Mouse (Mus musculus) lung, adult 18-20 months (tissue): ENCODE data around the gene Rplp2.

Experiments used
- DNase-seq, 2 experiments: peaks; one replicate each; pipeline ENCODE4 v3.0.0; 2022; ENCODE audit warnings: mixed read lengths in 2 of 2

The Rplp2 gene

DNA sequence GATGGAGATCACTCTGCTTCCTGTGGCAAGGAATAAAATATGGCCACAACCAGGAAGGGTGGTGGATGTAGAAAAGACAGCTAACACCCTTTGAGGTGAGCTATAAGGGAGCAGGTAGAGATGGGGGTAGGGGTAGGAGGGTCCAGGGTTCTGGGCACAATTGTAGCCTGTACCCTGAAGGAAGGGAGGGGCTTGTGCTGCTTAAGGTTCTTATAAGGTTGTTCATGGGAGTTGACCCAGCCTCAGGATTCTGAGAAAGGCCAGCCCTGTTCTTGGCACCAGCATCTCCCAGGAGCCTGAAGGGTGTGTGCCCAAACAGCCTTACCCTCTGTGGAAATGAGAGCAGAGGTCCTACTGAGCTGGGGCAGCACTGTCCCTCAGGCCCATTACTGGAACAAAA lies 4.8 kb downstream of the Rplp2 start:
- DNase-seq, result no peak

DNA sequence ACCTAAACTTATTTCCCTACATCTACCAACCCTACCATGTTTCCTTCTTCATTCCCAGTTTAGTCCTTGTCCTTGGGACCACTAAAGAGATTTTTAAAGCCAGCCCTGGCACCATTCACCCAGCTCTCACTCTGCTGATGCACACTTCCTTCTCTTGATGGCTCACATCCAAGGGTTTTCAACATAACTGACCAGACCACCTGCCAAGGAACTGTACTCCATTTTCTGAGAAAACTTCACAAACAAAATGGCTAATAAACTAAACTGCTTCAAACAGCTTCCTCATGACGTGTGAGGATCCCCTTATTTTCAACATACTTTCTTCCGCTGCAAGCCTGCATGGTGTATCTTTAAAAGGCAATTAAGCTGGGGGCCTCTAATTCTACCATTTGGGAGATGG lies 6.5 kb downstream of the Rplp2 start:
- DNase-seq, result no peak

DNA sequence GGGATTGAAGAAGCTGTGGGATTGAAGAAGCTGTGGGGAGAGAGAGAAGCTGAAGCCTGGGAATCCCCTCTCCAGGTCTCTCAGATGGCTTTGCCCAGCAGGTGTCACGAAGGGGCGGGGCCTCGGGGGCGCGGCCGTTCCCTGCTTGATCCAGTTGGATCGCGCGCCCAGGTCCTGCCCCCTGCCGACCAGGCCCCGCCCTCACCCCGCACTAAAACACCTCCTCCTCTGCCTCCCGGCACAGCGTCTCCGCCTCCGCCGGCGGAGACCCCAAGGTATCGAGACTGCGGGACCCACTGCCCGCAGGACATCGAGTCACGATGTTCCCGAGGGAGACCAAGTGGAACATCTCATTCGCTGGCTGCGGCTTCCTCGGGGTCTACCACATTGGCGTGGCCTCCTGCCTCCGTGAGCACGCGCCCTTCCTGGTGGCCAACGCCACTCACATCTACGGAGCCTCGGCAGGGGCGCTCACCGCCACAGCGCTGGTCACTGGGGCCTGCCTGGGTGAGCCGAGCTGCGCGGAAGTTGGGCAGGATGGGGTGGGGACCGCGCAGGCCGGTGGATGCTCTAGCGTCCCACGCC lies 7.9 kb downstream of the Rplp2 start, which contains the start of gene Pnpla2:
Pnpla2 (plus strand) TSS at position 232 of the 585 bp plus-strand sequence.
- peak; percentile 96 to 98 for DNase-seq

DNA sequence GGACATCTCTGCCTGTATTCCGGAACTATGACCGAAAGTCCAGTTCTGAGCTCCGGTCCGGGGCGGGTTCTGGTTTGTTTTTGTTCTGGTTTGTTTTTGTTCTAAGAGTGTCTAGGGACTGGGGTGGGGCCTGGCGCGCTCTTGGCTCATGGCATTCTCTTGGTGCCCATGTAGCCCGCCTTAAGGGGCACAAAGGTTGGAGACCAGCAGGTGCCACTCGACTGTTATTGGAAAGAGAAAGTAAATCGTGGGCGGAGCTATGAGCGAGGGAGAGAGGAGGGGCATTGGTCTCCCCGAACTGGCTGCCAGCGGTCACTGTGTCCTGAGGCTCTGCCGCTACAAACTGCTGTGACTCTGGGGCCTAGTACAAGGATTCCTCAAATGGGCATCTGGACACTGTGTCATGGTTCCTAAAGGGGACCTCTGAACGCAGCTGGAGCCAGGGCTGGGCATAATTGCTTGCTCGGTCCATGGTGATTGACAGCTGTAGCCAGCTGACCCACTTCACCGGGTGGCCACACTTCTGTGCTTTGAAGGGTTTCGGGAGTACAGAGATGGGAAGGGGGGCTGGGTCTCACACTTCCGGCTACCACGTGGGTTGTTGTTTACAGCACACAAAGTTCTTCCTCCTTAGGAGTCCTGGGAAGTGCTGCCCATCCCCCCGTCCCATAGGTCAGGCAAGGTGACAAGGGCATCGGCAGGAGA lies 8.6 kb downstream of the Rplp2 start:
- DNase-seq, result peak; percentile 90 to 94

DNA sequence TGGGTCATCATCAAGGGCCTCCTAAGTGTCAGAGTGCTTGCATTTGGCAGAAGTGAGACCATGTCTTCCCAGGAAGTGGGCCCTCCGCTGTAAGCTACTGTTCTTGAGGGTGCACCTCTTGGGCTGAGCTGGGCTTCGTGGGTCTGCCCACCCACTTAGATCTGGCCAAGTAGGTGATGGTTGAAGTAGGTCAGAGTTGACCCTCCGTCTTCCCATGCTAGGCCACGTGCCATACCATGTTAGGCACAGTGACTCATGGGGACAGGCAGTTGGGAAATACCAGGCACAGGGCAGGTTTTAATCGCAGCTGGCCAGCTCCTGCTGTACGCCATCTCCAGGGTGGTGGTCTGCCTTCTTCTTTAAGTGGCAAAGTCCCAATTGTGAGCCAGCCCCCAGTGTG lies 9.6 kb downstream of the Rplp2 start:
- peak; percentile 75 to 82 for DNase-seq

DNA sequence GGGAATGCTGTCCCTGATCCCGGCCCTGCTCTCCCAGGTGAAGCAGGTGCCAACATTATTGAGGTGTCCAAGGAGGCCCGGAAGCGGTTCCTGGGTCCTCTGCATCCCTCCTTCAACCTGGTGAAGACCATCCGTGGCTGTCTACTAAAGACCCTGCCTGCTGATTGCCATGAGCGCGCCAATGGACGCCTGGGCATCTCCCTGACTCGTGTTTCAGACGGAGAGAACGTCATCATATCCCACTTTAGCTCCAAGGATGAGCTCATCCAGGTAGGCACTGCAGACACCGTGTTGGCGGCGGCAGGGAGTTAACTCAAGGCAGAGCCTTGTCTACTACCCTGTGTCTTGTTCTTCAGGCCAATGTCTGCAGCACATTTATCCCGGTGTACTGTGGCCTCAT lies 10.1 kb downstream of the Rplp2 start:
- no peak for DNase-seq

DNA sequence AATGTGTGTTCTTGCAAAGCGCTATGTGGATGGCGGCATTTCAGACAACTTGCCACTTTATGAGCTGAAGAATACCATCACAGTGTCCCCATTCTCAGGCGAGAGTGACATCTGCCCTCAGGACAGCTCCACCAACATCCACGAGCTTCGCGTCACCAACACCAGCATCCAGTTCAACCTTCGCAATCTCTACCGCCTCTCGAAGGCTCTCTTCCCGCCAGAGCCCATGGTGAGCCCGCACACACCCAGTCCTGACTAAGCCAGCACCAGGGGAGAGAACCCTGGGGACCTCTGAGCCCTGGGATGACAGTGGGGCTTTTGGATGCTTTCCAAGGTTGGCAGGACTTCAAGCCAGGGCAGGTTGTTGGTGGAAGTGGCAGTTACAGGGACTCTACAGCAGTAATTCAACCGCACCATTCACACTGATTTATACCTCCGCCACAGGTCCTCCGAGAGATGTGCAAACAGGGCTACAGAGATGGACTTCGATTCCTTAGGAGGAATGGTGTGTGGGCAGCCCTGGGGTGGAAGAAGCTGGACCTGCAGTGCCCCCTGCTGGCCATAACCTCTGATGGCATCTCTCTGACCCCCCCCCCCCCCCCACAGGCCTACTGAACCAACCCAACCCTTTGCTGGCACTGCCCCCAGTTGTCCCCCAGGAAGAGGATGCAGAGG lies 11.0 kb downstream of the Rplp2 start:
- DNase-seq, result peak in 1 of 2 experiments; percentile 66

DNA sequence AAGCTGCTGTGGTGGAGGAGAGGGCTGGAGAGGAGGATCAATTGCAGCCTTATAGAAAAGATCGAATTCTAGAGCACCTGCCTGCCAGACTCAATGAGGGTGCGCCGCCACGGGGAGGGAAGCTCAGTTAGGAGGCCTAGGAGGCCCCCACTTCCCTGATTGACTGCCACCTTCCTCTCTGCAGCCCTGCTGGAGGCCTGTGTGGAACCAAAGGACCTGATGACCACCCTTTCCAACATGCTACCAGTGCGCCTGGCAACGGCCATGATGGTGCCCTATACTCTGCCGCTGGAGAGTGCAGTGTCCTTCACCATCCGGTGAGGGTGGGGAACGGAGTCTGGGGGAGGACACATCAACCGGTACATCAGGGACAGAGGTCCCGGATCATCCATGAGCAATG lies 11.5 kb downstream of the Rplp2 start:
- DNase-seq, result no peak

DNA sequence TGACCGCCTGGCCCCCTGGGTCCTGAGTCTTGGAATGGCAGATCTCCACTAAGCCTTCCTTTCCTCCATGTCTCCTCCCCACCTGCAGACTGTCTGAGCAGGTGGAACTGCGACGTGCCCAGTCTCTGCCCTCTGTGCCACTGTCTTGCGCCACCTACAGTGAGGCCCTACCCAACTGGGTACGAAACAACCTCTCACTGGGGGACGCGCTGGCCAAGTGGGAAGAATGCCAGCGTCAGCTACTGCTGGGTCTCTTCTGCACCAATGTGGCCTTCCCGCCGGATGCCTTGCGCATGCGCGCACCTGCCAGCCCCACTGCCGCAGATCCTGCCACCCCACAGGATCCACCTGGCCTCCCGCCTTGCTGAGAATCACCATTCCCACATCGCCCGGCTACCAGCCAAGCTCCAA lies 12.1 kb downstream of the Rplp2 start:
- no peak for DNase-seq

DNA sequence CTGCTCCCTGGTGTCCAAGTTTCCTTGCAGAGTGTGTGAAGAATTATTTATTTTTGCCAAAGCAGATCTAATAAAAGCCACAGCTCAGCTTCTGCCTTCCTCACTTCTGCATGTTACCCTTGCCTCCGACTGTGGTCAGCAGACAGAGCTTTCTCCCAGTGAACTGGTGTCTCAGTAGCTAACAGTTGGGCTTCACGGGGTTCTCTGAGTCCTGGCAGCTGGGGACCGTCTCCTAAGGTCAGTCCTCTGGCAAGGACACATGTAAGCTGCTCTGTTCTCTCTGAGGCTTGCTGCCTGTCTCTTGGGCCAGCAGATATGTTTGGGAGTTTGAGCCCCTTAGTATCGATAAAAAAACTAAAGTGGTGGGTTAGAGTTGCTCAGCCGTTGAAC lies 12.8 kb downstream of the Rplp2 start:
- DNase-seq, result no peak

DNA sequence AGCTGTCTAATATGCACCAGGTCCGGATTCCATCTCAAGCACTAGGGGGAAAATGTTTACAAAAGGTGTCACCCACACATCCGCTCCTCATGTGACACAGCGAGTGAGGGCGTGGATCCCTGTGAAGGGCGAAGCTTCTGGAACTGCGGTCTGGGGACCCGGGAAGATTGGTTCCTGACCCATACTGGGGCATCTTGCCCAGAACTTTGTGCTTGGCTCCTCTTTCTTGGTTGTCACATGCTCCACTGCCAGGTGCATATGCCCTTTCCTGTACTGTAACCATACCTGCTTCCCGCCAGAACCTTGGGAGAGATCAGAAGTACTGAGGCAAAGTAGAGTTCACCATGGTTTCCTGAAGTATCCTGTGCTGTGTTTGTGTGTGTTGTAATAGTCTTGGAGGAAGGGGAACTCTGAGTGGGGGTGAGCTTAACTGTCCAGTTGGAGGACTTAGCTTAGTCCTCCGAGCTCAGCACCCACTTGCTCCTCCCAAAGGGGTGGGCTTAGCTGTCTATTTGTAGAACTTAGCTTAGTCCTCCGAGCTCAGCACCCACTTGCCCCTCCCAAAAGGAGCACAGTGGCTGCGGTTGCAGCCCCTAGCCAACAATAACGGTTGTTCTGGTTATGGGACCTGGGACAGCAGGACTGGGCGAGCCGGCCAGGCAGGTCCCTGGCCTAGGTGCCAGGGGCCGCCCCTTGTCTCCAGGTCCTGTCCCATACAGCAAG lies 13.4 kb downstream of the Rplp2 start, which contains the start of gene Cracr2b:
Cracr2b (plus strand) TSS at position 704 of the 723 bp plus-strand sequence.
- peak; percentile 83 to 90 for DNase-seq

DNA sequence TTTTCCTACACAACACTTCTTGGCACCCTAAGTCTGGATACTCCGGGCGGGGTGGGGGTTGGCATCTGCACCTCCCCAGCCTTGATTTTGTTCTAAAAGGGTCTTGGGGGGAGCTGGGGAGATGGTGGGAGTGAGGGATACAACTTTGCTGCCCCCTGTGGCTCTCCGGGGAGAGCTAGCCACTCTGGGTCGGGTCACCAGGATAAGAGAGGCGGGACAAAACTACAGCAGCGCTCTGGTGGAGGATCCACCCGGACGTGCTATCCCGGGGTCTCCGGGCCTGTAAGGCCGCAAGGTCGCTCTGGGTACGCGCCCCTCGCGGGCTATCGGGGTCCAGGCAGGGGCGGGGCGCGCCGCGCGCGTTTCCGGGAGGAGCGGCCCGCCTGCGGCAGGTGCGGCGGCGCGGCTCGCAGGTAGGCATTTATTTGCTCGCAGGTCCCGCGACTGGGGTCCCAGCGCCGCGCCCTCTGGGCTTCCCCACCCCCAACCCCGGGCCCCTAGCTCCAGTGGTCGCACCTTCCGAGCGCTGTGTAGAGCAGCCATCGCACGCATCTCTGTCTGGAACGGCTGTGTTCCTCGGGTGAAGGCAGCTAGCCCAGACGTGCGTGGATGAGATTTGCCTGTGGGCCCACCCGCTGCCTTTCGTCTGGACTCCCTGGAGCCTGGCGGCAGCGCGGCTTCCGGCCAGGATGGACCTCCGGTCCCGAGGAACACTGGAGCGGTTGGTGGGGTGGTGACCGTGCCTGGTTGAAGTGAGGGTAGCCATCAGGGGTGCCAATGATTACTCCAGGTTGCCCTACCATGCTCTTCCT lies 14.6 kb downstream of the Rplp2 start:
- DNase-seq, result peak; percentile 53 to 57

DNA sequence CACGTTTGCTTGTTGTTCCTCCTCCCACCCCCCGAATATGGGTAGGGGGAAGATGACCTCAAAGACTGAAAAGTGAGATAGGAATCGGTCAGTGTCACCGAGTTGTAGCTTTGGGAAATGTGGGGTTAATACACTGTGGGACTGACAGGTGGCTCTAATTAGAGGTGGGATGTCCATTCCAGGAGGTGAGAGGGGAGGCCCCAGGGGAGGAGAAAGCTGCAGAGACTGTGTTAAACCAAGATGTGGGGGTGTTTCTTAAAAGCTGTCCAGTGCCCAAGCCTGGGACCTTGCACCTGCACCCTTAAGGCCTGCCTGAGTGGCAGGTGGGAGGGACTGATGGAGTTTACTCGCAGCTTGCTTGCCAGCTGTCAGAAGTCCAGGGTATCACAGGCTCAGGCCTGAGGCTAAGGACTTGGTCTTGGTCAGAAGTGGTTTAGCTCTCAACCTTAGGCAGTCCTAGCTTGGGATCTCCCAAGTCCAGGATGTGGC lies 15.2 kb downstream of the Rplp2 start:
- peak; percentile 89 to 93 for DNase-seq

DNA sequence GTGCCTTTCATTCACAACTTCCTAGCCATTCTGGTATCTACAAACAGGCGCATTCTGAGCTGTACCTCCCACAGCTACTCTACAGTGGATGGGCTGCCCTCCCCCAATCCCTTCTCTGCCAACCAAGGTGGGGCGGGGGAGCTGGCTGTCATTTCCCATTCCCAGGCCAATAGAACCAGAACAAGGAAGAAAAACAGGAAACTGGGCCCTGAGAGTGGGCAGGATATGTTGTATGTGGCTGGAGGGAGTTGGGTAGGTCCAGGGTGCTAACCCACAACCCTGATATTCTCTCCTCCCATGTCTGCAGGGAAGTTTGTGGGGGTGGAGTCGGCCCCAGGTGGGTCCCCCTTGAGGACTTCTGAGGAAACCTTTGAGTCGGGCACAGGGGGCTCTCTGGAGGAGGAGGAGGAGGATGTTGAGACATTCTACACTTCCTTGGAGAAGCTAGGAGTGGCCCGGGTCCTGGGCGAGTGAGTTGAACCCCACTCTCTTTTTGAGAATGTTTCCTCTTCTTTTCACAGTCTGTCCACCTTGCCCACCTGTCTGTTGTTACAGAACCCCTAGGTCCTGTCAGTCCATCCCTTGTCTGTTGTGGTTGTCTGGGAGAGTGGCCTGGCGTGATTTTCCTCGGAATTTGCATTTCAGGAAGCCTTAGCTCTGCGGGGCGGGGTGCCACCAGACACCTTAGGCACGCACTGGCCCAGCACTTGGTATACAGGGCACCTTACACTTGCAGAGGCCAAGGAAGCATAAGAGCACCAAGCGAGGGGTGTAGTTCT lies 16.8 kb downstream of the Rplp2 start:
- peak; percentile 91 to 92 for DNase-seq

DNA sequence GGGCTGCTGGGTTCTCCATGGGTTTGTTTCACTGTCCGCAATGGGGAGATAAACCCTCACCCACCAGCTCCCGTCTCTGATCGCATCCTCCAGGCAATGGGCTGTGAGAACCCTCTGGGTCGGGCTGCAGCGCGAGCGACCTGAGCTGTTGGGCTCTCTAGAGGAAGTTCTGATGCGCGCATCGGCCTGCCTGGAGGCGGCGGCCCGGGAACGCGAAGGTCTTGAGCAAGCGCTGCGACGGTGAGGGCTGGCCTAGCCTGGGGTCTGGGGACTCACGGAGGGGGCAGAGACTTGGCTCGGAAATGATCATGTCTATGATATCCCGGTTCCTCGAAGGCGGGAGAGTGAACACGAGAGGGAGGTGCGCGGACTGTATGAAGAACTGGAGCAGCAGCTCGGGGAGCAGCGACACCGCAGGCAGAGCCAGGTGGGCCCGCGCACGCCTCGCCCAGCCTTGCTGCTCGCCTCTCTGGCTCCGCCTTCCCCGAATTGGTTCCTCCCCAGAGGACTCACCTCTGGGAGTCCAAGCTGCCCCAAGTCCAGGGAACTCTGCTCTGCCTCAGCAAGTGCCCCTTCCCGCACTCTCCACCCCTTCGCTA lies 17.5 kb downstream of the Rplp2 start:
- DNase-seq, result peak; percentile 72 to 78

DNA sequence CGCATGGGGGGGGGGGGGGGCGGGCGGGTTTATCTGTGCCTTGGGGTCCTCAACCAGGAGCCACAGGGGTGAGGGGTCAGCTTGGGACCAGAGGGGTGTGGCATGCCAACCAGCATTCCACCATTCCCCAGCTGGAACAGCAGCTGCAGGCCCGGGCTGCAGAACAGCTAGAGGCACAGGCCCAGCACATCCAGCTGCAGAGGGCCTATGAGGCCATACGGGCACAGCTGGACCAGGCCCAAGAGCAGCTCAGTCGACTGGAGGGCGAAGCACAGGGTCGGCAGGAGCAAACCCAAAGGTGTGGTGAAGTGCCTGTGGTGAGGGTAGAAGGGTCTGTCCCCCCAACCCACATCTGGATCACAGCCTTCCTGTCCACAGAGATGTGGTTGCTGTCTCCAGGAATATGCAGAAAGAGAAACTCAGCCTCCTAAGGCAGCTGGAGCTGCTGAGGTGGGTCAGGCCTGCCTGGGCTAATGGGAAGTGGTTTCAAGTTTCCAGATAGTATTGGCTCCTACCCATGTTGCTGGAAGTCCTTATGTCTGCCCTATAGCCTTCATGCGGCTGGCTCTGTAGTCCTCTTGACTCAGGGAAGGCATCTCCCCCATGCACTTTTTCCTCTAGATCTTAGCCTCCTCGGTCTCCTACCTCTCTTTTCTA lies 18.3 kb downstream of the Rplp2 start:
- DNase-seq, result peak in 1 of 2 experiments; percentile 15

DNA sequence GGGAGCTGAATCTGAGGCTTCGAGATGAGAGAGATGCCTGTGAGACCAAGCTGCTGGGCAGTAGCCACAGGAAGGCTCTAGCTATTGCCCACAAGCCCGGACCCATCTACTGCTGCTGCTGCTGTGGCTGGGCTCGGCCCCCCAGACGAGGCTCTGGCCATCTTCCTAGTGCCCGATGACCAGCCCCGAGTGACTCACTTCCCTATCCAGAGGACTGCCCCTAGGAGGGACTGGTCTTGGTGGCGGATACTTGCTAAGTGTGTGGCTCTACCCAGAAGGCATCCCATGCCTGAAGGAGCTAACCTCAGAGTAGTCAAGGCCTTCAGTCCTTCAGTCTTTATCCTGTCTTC lies 18.9 kb downstream of the Rplp2 start:
- peak; percentile 62 to 68 for DNase-seq

DNA sequence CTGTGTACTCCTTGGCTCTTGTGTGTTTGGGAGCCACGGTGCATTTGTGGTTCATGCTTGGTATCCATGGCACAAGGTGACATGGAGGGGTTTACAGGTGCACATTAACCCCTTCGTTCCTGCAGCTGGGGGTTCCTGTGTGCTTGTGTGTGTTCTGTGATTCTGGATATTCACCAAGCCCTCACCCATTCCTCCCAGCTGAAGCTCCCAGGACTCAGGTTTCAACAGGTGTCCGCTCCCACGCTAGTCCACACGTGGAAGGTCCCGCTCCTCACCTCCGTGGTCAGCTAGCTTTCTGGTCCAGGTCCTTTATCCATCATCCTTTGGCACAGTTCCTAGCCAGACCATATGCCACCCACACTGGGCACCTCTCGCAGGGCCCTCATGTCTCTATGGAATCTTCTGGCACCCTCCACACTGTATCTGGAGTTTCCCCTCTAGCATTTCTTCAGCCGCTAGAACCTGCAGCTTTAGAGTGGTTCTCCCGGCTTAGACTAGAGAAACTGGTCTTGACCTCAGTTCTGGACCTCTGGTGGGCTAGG lies 19.5 kb downstream of the Rplp2 start:
- DNase-seq, result no peak

DNA sequence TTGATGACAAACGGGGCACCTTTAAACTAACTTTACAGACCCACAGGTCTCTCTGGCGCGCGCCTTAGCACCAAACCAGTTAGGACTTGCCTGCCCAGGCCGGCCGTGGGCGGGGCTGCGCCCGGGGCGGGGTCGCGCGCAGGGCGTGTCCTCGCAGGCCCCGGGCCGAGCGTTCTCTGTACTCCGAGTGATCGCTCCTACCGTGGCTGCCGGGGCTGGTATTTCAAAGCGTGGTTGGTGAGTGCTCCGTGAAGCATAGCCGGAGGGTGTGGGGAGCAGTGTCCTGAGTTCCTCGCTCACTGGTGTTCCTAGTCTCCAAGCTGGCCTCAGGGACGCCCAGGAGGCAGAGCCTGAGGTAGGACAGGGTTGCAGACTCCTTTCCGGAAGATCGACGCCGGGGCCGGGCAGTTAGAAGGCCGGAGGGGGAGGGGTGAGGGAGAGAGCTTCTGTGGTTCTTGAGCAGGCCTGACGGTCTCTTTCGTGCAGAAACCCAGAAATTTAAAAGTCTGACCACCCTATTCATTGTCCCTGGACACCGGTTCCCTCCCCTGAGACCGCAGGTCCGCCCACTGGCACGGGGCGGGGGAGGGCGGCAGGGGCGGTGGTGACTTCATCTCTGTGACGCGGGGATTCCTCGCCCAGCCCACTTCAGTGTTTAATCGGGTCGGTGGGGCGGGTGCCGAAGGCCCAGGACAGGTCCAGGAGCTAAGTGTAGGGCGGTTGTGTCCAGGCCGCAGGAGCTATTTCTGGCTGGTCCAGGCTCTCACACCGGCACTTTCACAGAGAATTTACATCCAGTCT lies 20.3 kb downstream of the Rplp2 start, which contains the start of gene Cd151:
Cd151 (plus strand) TSS at position 163 of the 801 bp plus-strand sequence.
- peak; percentile 92 to 95 for DNase-seq
